Mouse (Mus musculus): ENCODE data around the gene Syt6. TPM values are rescaled to one million over a fixed set of nuclear protein-coding genes. Genes with fewer than 3 reads are reported as not detected.
"Not testable (repeated sequence)": the region's sequence is repeated elsewhere in the genome, so short reads cannot be mapped to it uniquely, and the experiment has no call there.

Gene Syt6
- polyA plus RNA-seq, 1 experiment = 0.09 TPM

DNA sequence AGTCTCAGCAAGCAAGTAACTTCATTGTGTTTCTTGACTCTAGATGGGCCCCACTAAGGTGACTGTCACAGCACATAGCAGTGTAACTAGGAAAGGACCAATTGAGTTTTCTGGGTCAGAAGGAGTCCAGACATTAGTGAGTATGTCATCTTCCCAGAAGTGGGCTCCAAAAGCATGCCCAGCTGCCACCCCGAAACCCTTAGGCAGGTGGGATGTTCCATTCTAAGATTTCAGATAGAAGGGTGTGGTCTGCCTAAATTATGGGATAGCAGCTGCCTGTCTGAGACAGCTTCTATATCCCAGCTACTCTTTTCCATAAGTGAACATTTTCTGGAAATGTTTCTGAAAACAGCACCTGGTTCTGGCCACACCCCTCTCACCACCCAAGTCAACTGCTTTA lies 59.2 kb downstream of the Syt6 start:
- H3K36me3 ChIP-seq (ENCODE audit: control insufficient read depth, insufficient read depth, low read length) = no peaks in the 10 kb centered on the region
- WGBS = 100% methylated on average over 1 of the region's 1 CpGs
- TF ChIP-seq POLR2A (IDR thresholded peaks at IDR 0.05; ENCODE audit: control insufficient read depth, extremely low read depth, insufficient read depth, low read length, poor library complexity) = no peak
- no peak for TF ChIP-seq CTCF (IDR thresholded peaks at IDR 0.05; ENCODE audit: borderline replicate concordance, control insufficient read depth, extremely low read depth, insufficient read depth, low read length, poor library complexity)

DNA sequence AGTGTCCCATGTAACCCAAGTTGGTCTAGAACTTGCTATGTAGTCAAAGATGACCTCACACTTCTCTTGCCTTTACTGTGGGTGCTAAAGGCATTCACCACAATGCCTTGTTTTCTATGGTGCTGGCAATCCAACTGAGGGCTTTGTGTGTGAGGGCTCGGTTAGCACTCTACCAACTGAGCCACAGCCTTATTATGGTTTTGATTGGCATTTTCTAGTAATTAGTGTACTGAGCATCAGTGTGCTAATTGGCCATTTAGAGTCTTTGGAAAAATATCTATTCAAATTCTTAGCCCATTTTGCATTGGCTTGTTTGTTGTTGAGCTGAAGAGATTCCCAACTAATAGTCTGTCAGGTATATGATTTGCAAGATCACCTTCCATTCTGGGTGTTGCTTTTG lies 62.6 kb downstream of the Syt6 start:
- Histone ChIP-seq H3K27ac (ENCODE audit: control insufficient read depth, insufficient read depth, low read length) (no peak overlapping the region), H3K36me3 (ENCODE audit: control insufficient read depth, insufficient read depth, low read length) (no peaks in the 10 kb centered on the region), H3K27me3 (ENCODE audit: control insufficient read depth, insufficient read depth, low read length) (no peaks in the 10 kb centered on the region), H3K4me1 (replicated peaks; ENCODE audit: control insufficient read depth, insufficient read depth, low read length) (peaks cover 52% of the 10 kb centered on the region), H3K4me3 (ENCODE audit: control insufficient read depth, insufficient read depth, low read length) (no peak overlapping the region)
- no peak for TF ChIP-seq POLR2A (IDR thresholded peaks at IDR 0.05; ENCODE audit: control insufficient read depth, extremely low read depth, insufficient read depth, low read length, poor library complexity)
- no peak for TF ChIP-seq CTCF (IDR thresholded peaks at IDR 0.05; ENCODE audit: borderline replicate concordance, control insufficient read depth, extremely low read depth, insufficient read depth, low read length, poor library complexity)
- WGBS = 98% methylated on average over 1 of the region's 1 CpGs
- no peak for DNase-seq

More for the DNA sequence above, 59.2 kb downstream of the Syt6 start:
- Histone ChIP-seq H3K4me1 (replicated peaks; ENCODE audit: control insufficient read depth, insufficient read depth, low read length) (peaks cover 25% of the 10 kb centered on the region), H3K27ac (ENCODE audit: control insufficient read depth, insufficient read depth, low read length) (no peak overlapping the region), H3K27me3 (ENCODE audit: control insufficient read depth, insufficient read depth, low read length) (no peaks in the 10 kb centered on the region), H3K4me3 (ENCODE audit: control insufficient read depth, insufficient read depth, low read length) (no peak overlapping the region)
- DNase-seq = no peak

DNA sequence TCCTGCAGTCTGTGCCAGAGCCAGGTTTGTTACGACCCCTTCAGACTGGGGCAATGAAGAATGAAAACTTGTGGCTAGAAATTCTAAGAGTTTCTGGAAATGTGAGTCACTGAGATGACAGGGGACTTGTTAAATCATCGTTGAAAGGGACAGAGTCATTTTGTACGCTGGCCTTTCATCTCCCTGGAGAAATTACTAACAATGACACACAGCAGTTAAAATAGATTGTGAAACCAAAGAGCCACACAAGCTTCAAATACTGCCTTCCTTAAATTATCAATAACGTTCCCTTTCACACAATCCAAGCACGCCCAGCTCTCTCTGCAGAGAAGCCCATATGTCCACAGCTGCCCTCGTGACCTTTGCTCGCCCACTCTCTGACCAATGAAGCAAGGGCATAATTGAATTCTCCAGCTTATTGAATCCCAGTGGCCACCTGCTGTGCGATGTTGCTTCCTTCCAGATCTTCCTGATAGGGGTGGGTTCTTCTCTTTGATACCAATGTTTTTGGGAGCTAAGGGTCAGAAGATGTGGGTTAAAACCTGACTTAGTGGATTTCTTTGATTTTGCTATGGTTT lies 65.3 kb downstream of the Syt6 start:
- Histone ChIP-seq H3K4me1 (replicated peaks; ENCODE audit: control insufficient read depth, insufficient read depth, low read length) (peaks cover 49% of the 10 kb centered on the region), H3K27ac (ENCODE audit: control insufficient read depth, insufficient read depth, low read length) (peak overlapping the region; percentile 88), H3K36me3 (ENCODE audit: control insufficient read depth, insufficient read depth, low read length) (no peaks in the 10 kb centered on the region), H3K27me3 (ENCODE audit: control insufficient read depth, insufficient read depth, low read length) (no peaks in the 10 kb centered on the region), H3K4me3 (ENCODE audit: control insufficient read depth, insufficient read depth, low read length) (no peak overlapping the region)
- DNase-seq = no peak
- no peak for TF ChIP-seq POLR2A (IDR thresholded peaks at IDR 0.05; ENCODE audit: control insufficient read depth, extremely low read depth, insufficient read depth, low read length, poor library complexity)
- 82% methylated on average over 8 of the region's 8 CpGs for whole genome bisulfite sequencing

DNA sequence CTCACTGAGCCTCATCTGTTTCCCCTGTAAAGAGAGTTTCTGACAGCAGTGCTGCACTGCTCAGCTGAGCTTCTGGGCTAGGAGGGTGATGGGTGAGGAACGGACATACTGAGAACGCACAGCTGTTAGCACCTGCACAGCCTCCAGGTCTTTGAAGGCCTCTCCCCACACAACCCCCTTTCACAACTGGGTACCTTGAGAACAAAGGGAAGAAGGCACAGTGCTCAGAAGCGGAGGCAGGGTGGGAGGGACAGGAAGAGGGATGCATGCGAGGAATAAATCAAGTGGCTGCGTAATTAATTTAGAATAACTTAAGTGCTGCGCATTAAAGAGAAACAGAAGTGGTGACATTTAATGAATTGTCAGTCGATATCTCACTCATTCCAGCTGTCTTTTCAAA lies 66.3 kb downstream of the Syt6 start:
- WGBS = 8% methylated on average over 7 of the region's 7 CpGs
- no peak for TF ChIP-seq CTCF (IDR thresholded peaks at IDR 0.05; ENCODE audit: borderline replicate concordance, control insufficient read depth, extremely low read depth, insufficient read depth, low read length, poor library complexity)
- no peak for TF ChIP-seq POLR2A (IDR thresholded peaks at IDR 0.05; ENCODE audit: control insufficient read depth, extremely low read depth, insufficient read depth, low read length, poor library complexity)

DNA sequence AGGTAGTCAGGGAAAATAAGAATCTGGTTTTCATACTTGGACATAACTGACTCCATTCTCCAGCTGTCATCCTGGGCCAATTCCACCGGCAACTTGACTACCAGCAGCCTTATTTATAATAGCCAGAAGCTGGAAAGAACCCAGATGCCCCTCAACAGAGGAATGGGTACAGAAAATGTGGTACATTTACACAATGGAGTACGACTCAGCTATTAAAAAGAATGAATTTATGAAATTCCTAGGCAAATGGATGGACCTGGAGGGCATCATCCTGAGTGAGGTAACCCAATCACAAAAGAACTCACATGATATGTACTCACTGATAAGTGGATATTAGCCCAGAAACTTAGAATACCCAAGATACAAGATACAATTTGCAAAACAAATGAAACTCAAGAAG lies 70.9 kb downstream of the Syt6 start, which contains the start of gene Atg4a-ps:
Gene Atg4a-ps, minus strand, starts transcription at position 101 of the 400 bp plus-strand sequence.
- not testable (repeated sequence) for DNase-seq; H3K27ac ChIP-seq (ENCODE audit: control insufficient read depth, insufficient read depth, low read length); H3K4me3 ChIP-seq (ENCODE audit: control insufficient read depth, insufficient read depth, low read length); H3K36me3 ChIP-seq (ENCODE audit: control insufficient read depth, insufficient read depth, low read length); H3K27me3 ChIP-seq (ENCODE audit: control insufficient read depth, insufficient read depth, low read length)
- 94% methylated on average over 2 of the region's 2 CpGs for WGBS
- H3K4me1 ChIP-seq (replicated peaks; ENCODE audit: control insufficient read depth, insufficient read depth, low read length) = peaks cover 25% of the 10 kb centered on the region

More for the DNA sequence above, 66.3 kb downstream of the Syt6 start:
- Histone ChIP-seq H3K27me3 (ENCODE audit: control insufficient read depth, insufficient read depth, low read length) (no peaks in the 10 kb centered on the region), H3K27ac (ENCODE audit: control insufficient read depth, insufficient read depth, low read length) (peak overlapping the region; percentile 88), H3K36me3 (ENCODE audit: control insufficient read depth, insufficient read depth, low read length) (no peaks in the 10 kb centered on the region), H3K4me1 (replicated peaks; ENCODE audit: control insufficient read depth, insufficient read depth, low read length) (peaks cover 46% of the 10 kb centered on the region), H3K4me3 (ENCODE audit: control insufficient read depth, insufficient read depth, low read length) (no peak overlapping the region)
- DNase-seq = peak; percentile 81

DNA sequence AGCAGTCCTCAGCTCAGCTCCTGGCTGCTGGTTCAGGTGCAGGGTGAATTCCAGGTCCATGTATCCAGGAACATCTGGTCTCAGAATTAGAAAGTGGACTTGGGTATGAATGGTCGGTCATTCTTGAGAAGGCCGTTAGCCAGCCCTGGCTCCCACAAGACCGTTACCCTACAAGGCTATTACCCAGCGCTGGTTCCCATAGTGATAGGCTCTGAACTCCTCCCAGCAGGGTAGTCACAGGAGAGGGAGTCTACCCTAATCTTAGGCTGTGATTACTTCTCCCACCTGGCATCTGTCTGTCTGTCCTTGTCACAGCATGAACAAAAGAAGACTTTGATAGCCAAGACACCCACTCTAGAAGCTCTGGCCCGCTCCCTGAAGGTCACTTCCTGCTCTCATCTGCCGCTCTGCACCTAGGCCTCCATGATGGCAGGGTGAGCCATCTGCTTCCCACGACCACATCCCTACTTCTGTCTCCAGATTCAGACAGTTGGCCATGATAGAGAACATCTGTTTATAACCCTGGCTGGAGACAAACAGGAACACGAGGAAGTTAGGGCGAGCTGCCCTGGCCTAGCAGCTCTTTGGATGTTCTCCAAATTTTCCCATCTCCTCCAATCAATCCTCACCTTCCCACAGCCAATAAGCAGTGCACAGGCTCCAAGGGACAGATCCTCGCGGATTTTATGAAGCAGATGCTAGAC lies 72.3 kb downstream of the Syt6 start:
- DNase-seq = no peak
- H3K36me3 ChIP-seq (ENCODE audit: control insufficient read depth, insufficient read depth, low read length) = no peaks in the 10 kb centered on the region
- H3K27me3 ChIP-seq (ENCODE audit: control insufficient read depth, insufficient read depth, low read length) = no peaks in the 10 kb centered on the region
- peaks cover 13% of the 10 kb centered on the region for H3K4me1 ChIP-seq (replicated peaks; ENCODE audit: control insufficient read depth, insufficient read depth, low read length)
- H3K27ac ChIP-seq (ENCODE audit: control insufficient read depth, insufficient read depth, low read length) = no peak overlapping the region
- TF ChIP-seq POLR2A (IDR thresholded peaks at IDR 0.05; ENCODE audit: control insufficient read depth, extremely low read depth, insufficient read depth, low read length, poor library complexity) = no peak
- TF ChIP-seq CTCF (IDR thresholded peaks at IDR 0.05; ENCODE audit: borderline replicate concordance, control insufficient read depth, extremely low read depth, insufficient read depth, low read length, poor library complexity) = no peak
- WGBS = 83% methylated on average over 11 of the region's 11 CpGs
- H3K4me3 ChIP-seq (ENCODE audit: control insufficient read depth, insufficient read depth, low read length) = no peak overlapping the region

DNA sequence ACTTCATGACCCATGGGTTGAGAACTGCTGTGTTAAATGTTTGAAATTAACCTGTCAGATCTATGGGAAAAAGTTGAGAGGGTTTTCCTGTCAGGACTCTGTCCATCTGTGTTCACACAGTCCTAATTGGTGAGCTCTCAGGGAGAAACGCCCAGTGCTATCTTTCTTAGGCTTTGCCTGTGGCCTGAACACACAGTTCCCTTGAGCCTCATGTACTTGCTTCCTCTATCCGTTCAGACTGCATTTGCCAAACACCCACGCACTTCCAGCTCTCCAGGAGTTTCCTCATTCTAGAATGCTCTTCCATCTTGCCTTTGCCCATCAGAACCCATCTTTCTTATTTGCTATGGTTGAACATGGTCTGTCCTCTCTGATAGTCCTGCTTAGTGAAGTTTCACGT lies 73.5 kb downstream of the Syt6 start:
- no peak for TF ChIP-seq CTCF (IDR thresholded peaks at IDR 0.05; ENCODE audit: borderline replicate concordance, control insufficient read depth, extremely low read depth, insufficient read depth, low read length, poor library complexity)
- no peak for TF ChIP-seq POLR2A (IDR thresholded peaks at IDR 0.05; ENCODE audit: control insufficient read depth, extremely low read depth, insufficient read depth, low read length, poor library complexity)
- H3K4me3 ChIP-seq (ENCODE audit: control insufficient read depth, insufficient read depth, low read length) = no peak overlapping the region
- no peak for DNase-seq
- WGBS = 89% methylated on average over 4 of the region's 4 CpGs
- no peaks in the 10 kb centered on the region for H3K36me3 ChIP-seq (ENCODE audit: control insufficient read depth, insufficient read depth, low read length)
- no peak overlapping the region for H3K27ac ChIP-seq (ENCODE audit: control insufficient read depth, insufficient read depth, low read length)
- H3K4me1 ChIP-seq (replicated peaks; ENCODE audit: control insufficient read depth, insufficient read depth, low read length) = peaks cover 3% of the 10 kb centered on the region; the same call in 1 of the 2 replicates
- H3K27me3 ChIP-seq (ENCODE audit: control insufficient read depth, insufficient read depth, low read length) = no peaks in the 10 kb centered on the region
